Mouse (Mus musculus) olfactory bulb, adult 2 months (tissue): ENCODE data around the gene Tas2r118. TPM values are rescaled to one million over a fixed set of nuclear protein-coding genes. Genes with fewer than 3 reads are reported as not detected.

ENCODE experiments used
- H3K27ac ChIP-seq: fragments of 200-500 bp; 2 replicates; pipeline ENCODE4 v1.5.1; 2012; ENCODE audit warnings: low read depth, low read length; ENCODE audit not compliant: insufficient read depth
- H3K4me1 ChIP-seq: fragments of 200-500 bp; 2 replicates; pipeline ENCODE4 v1.6.1; 2012; ENCODE audit warnings: low read length; ENCODE audit not compliant: control insufficient read depth, insufficient read depth
- H3K4me3 ChIP-seq: fragments of 200-500 bp; 2 replicates; pipeline ENCODE4 v1.5.1; 2012; ENCODE audit warnings: mild to moderate bottlenecking, low read depth, low read length, moderate library complexity; ENCODE audit not compliant: insufficient read depth
- CTCF ChIP-seq: fragments of 200-500 bp; IDR thresholded peaks from 2 replicates; pipeline ENCODE4 v1.5.1; 2012; ENCODE audit warnings: low read depth, mild to moderate bottlenecking, low read length, moderate library complexity; ENCODE audit not compliant: insufficient read depth
- POLR2A ChIP-seq: fragments of 200-500 bp; IDR thresholded peaks from 2 replicates; pipeline ENCODE4 v1.6.1; 2012; ENCODE audit warnings: mild to moderate bottlenecking, low read depth, low read length, moderate library complexity; ENCODE audit not compliant: insufficient read depth
- WGBS: fragments of 180-500 bp; shearing (Covaris S2); methylation state at CpG from one replicate; pipeline ENCODE4 v1.1.7; 2018; 5-methylcytosine and 5-hydroxymethylcytosine counted together
- polyA plus RNA-seq: library from polyadenylated mRNA; stranded (reverse); fragments of >200 nt; gene quantifications from 2 replicates; pipeline ENCODE4 v1.2.4, GENCODE M21; 2012; ENCODE audit warnings: low replicate concordance; ENCODE audit not compliant: missing spikeins, insufficient read depth, insufficient read length

The Tas2r118 gene
- polyA plus RNA-seq, 1 experiment: not detected

DNA sequence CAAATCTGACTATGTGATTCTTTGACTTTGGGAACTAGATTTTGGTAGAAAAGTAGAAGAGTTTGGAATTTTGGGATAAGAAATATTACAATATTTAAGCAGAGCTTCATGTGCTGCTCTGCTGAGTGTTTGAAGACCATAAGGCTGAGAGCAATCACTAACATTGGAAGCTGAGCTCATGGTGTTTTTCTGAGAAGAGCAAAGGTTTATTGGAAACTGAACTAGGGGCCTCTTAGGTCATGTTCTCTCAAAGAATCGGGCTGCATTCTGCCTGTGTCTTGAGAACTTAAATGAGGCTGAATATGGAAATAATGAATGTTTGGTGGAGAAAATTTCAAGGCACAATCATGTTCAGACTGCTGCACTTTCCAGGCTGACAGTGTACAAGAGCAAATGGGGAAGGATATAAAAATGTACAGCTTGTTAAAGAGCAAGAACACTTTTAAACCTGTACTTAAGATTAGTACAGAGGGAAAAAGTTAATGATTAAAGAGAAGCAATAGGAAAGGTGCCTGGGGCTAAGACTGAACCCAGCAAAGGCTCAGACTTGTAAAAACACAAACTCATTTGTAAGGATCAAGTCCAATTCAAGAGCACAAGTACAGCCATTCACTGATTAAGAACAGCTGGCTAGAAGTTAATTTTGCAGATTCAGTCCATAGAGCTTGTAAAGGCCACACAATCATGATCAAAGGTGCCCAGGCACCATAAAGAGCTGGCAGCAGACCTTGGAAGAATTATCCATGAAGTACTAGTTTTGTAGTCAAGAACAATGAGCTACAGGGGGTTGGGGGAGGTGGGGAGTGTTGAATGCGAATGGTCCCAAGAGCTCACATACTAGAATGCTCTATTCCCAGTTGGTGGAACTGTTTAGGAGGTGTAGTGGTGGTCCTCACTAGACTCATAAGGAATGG lies 31.0 kb downstream of the Tas2r118 start:
- no peak overlapping the region for H3K27ac ChIP-seq
- WGBS: 70% methylated on average over 2 of the region's 2 CpGs
- TF ChIP-seq POLR2A: no peak
- no peak for TF ChIP-seq CTCF

DNA sequence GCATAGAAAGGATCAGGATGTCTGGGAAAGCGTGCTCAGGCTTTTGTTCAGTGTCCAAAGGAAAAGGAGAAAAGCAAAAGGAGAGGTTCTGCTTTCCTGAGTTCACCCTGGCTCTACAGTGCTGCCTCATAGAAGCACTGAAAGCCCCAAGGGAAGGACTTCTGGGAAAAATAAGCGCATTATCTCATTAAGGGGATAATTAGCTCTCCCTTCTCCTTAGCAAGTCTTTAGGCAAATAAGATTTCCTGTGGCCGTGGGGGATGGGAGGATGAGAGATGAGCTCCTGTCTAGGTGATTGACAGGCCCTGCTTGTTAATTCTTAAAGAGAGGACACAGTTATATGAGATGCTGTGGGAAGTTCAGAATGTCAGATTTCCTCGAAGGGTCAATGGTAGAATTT lies 33.4 kb downstream of the Tas2r118 start:
- whole genome bisulfite sequencing: 32% methylated on average over 4 of the region's 4 CpGs
- no peaks in the 10 kb centered on the region for H3K4me1 ChIP-seq
- TF ChIP-seq POLR2A (no peak), CTCF (no peak)
- H3K27ac ChIP-seq: no peak overlapping the region
- H3K4me3 ChIP-seq: no peak overlapping the region

More for the DNA sequence above, 31.0 kb downstream of the Tas2r118 start:
- H3K4me3 ChIP-seq: no peak overlapping the region
- H3K4me1 ChIP-seq: no peaks in the 10 kb centered on the region

DNA sequence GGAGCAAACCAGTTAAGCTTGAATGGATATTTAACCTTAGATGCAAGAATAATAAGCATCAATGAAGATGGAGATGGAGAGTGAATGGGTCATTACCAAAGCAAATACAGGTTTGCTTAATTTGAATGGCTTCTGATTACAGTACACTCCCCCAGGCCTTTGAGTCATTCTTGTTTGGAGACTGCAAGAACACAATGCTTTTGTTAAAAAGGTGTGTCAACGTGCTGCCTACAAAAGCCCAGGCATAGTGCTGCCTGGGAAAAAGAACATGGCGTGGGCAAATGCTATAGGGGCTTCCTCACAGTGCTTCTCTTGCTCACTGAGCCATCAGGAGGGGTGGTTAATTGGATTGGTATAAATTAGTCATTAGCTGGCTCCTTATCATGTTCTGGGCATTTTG lies 46.1 kb downstream of the Tas2r118 start:
- Histone ChIP-seq H3K4me1 (no peaks in the 10 kb centered on the region), H3K27ac (no peak overlapping the region), H3K4me3 (no peak overlapping the region)
- TF ChIP-seq POLR2A: no peak
- no peak for TF ChIP-seq CTCF
- 44% methylated on average over 2 of the region's 2 CpGs for WGBS

Other genes with a start within 250 kb of the Tas2r118 start
- not detected in 2 replicates for gene Cadps2, start 130.6 kb downstream of the Tas2r118 start, polyA plus RNA-seq
- not detected in 2 replicates for gene Slc13a1, start 198.0 kb upstream of the Tas2r118 start, polyA plus RNA-seq